Mouse (Mus musculus): ENCODE measurements at regions not wholly inside any gene's neighbourhood (a gene's known extent, or its start where the extent isn't known, plus 50 kb on each side); places are given as distances from the start of the nearest gene placed in this dataset.

DNA sequence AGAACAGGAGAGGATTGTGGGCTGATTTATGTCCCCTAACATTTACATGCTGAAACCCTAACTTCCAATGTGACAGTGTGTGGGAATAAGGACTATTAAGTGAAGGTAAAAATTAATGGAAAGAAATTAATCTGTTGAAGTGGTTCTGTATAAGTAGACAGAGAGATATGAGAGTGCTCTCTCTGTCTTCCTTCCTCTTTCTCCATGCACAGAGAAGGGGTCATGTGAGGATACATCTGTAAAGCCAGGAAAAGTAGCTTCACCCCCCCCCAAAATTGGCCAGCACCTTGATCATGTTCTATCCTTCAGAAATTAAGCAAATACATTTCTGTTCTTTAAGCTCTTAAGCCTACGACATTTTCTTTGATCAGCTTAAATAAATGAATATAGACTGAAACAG is 268.6 kb upstream of the Ccdc54 start:
- TF ChIP-seq CTCF (IDR thresholded peaks at IDR 0.05): no peak
- ATAC-seq: no peak
- in situ Hi-C loops (cut with MboI; ENCODE audit: low pct_unique_long_range_greater_than_20kb): no loop called here
- ChIA-PET CTCF (interaction anchor here (0.6 to 1.2 kb wide), 2 partner anchors 10 to 14 kb away, joined by 3 read pairs; no protein-coding TSS in a partner anchor), POLR2A (no interaction called here)
- DNase-seq (ENCODE audit: low read depth, low spot score): no peak
- peaks cover 6% of the 10 kb centered on the region for H3K27me3 ChIP-seq

- ATAC-seq (no peak), DNase-seq (ENCODE audit: low read depth, low spot score) (no peak)
- CTCF ChIA-PET: interaction anchor here (1.0 to 1.8 kb wide), 2 partner anchors 10 to 11 kb away, joined by 3 to 7 read pairs; no protein-coding TSS in a partner anchor
- POLR2A ChIA-PET: no interaction called here
- no peak for TF ChIP-seq CTCF (IDR thresholded peaks at IDR 0.05)
- peaks cover 3% of the 10 kb centered on the region for H3K27me3 ChIP-seq
- in situ Hi-C loops (cut with MboI; ENCODE audit: low pct_unique_long_range_greater_than_20kb): no loop called here
Observed at GRCm38 (mm10) chr16:50852081-50852480, 261.1 kb upstream of the Ccdc54 start.

- no peak for DNase-seq (ENCODE audit: low read depth, low spot score)
- peak; percentile 49 for TF ChIP-seq CTCF (IDR thresholded peaks at IDR 0.05)
- peaks cover 8% of the 10 kb centered on the region for H3K27me3 ChIP-seq
- POLR2A ChIA-PET: no interaction called here
- peak; percentile 60 for ATAC-seq
- in situ Hi-C loops (cut with MboI; ENCODE audit: low pct_unique_long_range_greater_than_20kb): loop anchor here (25.0 kb wide), 2 partner anchors 440 to 1340 kb away; no protein-coding TSS in a partner anchor
- CTCF ChIA-PET: interaction anchor here (1.2 kb wide), 1 partner anchor 10 kb away, joined by 3 read pairs; no protein-coding TSS in a partner anchor
Observed at GRCm38 (mm10) chr16:50847693-50848092, 256.7 kb upstream of the Ccdc54 start.

DNA sequence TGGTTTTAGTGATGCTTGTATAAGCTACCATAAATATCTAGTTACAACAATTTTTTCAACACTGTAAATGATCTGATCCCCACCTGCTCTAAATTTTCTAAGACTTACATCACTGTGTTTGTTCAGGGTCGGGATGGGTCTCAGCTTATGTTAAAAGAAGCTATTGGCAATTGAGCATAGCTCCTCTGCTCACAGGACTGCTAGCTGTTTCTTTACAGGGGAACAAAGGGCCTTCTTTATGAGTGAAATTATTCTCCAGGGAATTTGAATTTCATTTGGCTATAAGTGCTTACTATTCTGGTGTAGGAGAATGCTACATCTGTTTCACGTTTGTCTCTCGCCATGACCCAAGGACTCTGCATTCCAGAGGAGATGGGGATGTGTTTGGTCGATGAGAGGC is 255.6 kb upstream of the Ccdc54 start:
- ChIA-PET CTCF (interaction anchor here (1.2 kb wide), 2 partner anchors 11 to 14 kb away, joined by 3 read pairs; no protein-coding TSS in a partner anchor), POLR2A (no interaction called here)
- ATAC-seq (no peak), DNase-seq (ENCODE audit: low read depth, low spot score) (no peak)
- no peak for TF ChIP-seq CTCF (IDR thresholded peaks at IDR 0.05)
- H3K27me3 ChIP-seq: peaks cover 11% of the 10 kb centered on the region
- in situ Hi-C loops (cut with MboI; ENCODE audit: low pct_unique_long_range_greater_than_20kb): loop anchor here (25.0 kb wide), 2 partner anchors 441 to 1341 kb away; no protein-coding TSS in a partner anchor

DNA sequence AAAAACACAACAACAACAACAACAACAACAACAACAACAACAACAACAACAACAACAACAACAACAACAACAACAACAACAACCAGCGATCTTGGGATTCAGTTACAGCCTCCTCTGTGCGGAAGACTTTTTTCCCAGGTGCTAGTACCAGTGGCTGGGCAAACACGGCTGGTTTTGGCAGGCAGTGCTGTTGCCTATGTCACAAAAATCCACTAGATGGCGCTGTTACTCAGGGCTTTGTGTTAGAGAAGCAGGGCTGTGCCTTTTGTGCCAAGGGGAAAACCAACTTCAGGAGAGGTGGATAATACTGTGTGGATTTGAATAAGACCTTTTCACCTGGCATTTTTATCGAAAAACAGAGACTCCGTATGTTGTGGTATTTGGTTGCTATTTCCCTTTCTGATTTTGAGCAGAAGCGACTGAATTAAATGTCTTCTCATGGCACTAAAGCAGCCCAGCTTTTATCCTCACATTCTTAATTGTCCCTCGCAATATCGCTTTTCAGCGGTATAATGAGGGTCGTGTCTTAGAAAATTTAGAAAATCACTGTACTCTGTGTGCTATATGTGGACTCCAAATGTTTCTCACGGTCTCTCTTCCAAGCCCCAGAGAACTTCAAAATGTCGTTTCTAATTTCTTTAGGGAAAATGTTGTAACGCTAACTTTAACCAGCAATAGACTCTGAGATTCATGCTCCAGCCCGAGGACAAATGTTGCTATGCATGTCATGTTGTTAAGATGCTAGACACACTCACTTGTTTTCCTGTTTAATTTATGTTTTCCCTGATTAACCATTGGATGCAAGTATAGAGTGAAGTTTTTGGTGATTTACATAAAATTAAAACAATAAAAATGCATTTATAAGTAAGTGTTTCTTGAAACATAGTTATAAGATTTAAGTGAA is 251.0 kb upstream of the Ccdc54 start:
- H3K27me3 ChIP-seq: peaks cover 11% of the 10 kb centered on the region
- in situ Hi-C loops (cut with MboI; ENCODE audit: low pct_unique_long_range_greater_than_20kb): loop anchor here (25.0 kb wide), 2 partner anchors 445 to 1345 kb away; no protein-coding TSS in a partner anchor
- ChIA-PET POLR2A (no interaction called here), CTCF (interaction anchor here (2.1 kb wide), 1 partner anchor 9 kb away, joined by 7 read pairs; no protein-coding TSS in a partner anchor)
- TF ChIP-seq CTCF (IDR thresholded peaks at IDR 0.05): peak; percentile 91
- DNase-seq (ENCODE audit: low read depth, low spot score): peak; percentile 19
- ATAC-seq: peak; percentile 90

DNA sequence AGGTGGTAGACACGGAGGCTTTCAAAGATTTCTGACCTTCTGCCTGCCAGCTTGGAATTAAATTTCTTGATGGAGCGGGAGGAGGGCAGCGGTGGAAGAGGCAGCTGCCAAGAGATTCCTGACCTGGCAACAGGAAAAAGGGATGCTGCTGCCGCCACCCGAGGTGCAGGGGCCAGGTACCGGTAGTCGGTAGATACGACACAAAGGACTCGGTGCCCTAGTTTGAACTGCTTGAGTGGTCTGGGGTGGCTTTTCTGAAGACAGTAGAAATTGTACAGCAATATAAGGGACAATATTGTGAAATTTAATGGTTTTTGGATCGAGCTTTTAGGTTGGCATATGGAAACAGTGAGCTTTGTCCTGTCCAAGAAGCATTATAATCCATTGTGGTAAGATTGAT is 250.3 kb upstream of the Ccdc54 start:
- no peak for DNase-seq (ENCODE audit: low read depth, low spot score)
- no peak for TF ChIP-seq CTCF (IDR thresholded peaks at IDR 0.05)
- ChIA-PET POLR2A (no interaction called here), CTCF (interaction anchor here (1.4 to 2.1 kb wide), 2 partner anchors 10 to 20 kb away, joined by 3 to 7 read pairs; no protein-coding TSS in a partner anchor)
- in situ Hi-C loops (cut with MboI; ENCODE audit: low pct_unique_long_range_greater_than_20kb): loop anchor here (25.0 kb wide), 2 partner anchors 446 to 1346 kb away; no protein-coding TSS in a partner anchor
- ATAC-seq: no peak
- peaks cover 12% of the 10 kb centered on the region for H3K27me3 ChIP-seq

GRCm38 (mm10) chr16:50839665-50840064 is 248.7 kb upstream of the Ccdc54 start:
- DNase-seq (ENCODE audit: low read depth, low spot score): no peak
- ChIA-PET CTCF (interaction anchor here (1.4 to 1.8 kb wide), 2 partner anchors 9 to 19 kb away, joined by 3 to 4 read pairs; no protein-coding TSS in a partner anchor), POLR2A (no interaction called here)
- in situ Hi-C loops (cut with MboI; ENCODE audit: low pct_unique_long_range_greater_than_20kb): loop anchor here (25.0 kb wide), 2 partner anchors 448 to 1348 kb away; no protein-coding TSS in a partner anchor
- TF ChIP-seq CTCF (IDR thresholded peaks at IDR 0.05): no peak
- ATAC-seq: no peak
- peaks cover 6% of the 10 kb centered on the region for H3K27me3 ChIP-seq

- ATAC-seq: no peak
- ChIA-PET POLR2A (no interaction called here), CTCF (no interaction called here)
- no peak for TF ChIP-seq CTCF (IDR thresholded peaks at IDR 0.05)
- no peak for DNase-seq (ENCODE audit: low read depth, low spot score)
- H3K27me3 ChIP-seq: peaks cover 6% of the 10 kb centered on the region
- in situ Hi-C loops (cut with MboI; ENCODE audit: low pct_unique_long_range_greater_than_20kb): loop anchor here (25.0 kb wide), 2 partner anchors 450 to 1350 kb away; no protein-coding TSS in a partner anchor
Observed at GRCm38 (mm10) chr16:50837416-50837815, 246.5 kb upstream of the Ccdc54 start.

DNA sequence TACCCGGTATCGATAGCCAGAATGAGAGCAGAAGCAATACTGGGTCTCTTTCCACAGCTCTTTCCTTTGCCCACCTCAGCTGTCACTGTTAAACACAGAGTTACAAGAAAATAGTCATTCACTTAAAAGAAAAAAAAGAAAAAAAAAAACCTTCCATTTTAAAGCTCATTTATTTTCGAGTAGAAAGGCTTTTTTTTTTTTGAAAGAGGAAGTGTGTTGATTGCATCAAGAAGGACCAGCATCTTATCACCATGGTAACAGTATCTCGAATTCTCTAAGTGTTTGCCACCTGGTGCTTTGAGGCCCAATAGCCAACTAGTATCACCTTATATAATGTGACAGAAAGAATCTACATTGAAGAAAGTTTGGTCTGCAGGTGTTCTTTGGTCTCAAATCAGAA is 245.5 kb upstream of the Ccdc54 start:
- ChIA-PET POLR2A (no interaction called here), CTCF (no interaction called here)
- peaks cover 3% of the 10 kb centered on the region for H3K27me3 ChIP-seq
- ATAC-seq: no peak
- DNase-seq (ENCODE audit: low read depth, low spot score): no peak
- TF ChIP-seq CTCF (IDR thresholded peaks at IDR 0.05): no peak
- in situ Hi-C loops (cut with MboI; ENCODE audit: low pct_unique_long_range_greater_than_20kb): loop anchor here (25.0 kb wide), 2 partner anchors 451 to 1351 kb away; no protein-coding TSS in a partner anchor

GRCm38 (mm10) chr16:50833357-50833756 is 242.4 kb upstream of the Ccdc54 start:
- ChIA-PET CTCF (no interaction called here), POLR2A (no interaction called here)
- ATAC-seq (no peak), DNase-seq (ENCODE audit: low read depth, low spot score) (no peak)
- TF ChIP-seq CTCF (IDR thresholded peaks at IDR 0.05): no peak
- in situ Hi-C loops (cut with MboI; ENCODE audit: low pct_unique_long_range_greater_than_20kb): loop anchor here (25.0 kb wide), 2 partner anchors 454 to 1354 kb away; no protein-coding TSS in a partner anchor
- H3K27me3 ChIP-seq: peaks cover 3% of the 10 kb centered on the region

DNA sequence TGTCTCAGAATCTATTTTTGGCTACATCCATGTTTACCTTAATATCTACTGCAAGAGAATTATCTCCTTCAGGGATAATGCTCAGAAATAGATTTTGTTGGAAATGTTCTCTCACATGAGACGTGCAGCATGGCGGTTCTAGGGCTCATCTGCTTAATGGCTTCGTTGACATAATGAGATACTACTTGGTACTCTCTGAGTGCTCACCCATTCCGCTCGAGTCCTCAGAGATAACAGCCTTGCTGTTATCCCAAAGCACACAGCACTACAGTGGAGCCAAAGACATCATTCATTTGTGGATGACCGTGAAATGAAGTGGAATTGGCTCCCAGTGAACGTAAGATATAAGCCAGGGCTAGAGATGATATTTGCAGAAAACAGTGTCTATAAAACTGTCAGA is 231.4 kb upstream of the Ccdc54 start:
- ChIA-PET CTCF (no interaction called here), POLR2A (interaction anchor here (0.7 kb wide), 1 partner anchor 1359 kb away, joined by 3 read pairs; no protein-coding TSS in a partner anchor)
- DNase-seq (ENCODE audit: low read depth, low spot score) (no peak), ATAC-seq (no peak)
- no peak for TF ChIP-seq CTCF (IDR thresholded peaks at IDR 0.05)
- peaks cover 15% of the 10 kb centered on the region for H3K27me3 ChIP-seq
- in situ Hi-C loops (cut with MboI; ENCODE audit: low pct_unique_long_range_greater_than_20kb): no loop called here
